Mouse (Mus musculus) embryonic facial prominence, embryonic 14.5 days (tissue): ENCODE data around the gene Gm28308. TPM values are rescaled to one million over a fixed set of nuclear protein-coding genes. Genes with fewer than 3 reads are reported as not detected.

Source experiments
- ATAC-seq: fragments of 200-750 bp; cut with Nextera tagmentation; 2 replicates; pipeline ENCODE4 v1.8.0; 2017; ENCODE audit warnings: low read depth, moderate number of reproducible peaks, moderate TSS enrichment
- DNase-seq: peaks from one replicate; pipeline ENCODE4 v3.0.0-alpha.2; 2015; ENCODE audit warnings: low spot score
- H3K27ac ChIP-seq: fragments of 300-500 bp; sonication (generic); replicated peaks from 2 replicates; pipeline ENCODE4 v1.5.1; 2014; ENCODE audit warnings: low read depth, mild to moderate bottlenecking, low read length, moderate library complexity
- H3K27me3 ChIP-seq: fragments of 300-500 bp; sonication (generic); replicated peaks from 2 replicates; pipeline ENCODE4 v1.6.1; 2014; ENCODE audit warnings: low read length; ENCODE audit not compliant: control insufficient read depth, insufficient read depth
- H3K36me3 ChIP-seq: fragments of 300-500 bp; sonication (generic); 2 replicates; pipeline ENCODE4 v1.6.1; 2014; ENCODE audit warnings: low read length, mixed read lengths; ENCODE audit not compliant: control insufficient read depth, insufficient read depth
- H3K4me1 ChIP-seq: fragments of 300-500 bp; sonication (generic); 2 replicates; pipeline ENCODE4 v1.6.1; 2014; ENCODE audit warnings: antibody characterized with exemption, low read length; ENCODE audit not compliant: control insufficient read depth, insufficient read depth
- H3K4me2 ChIP-seq: fragments of 300-500 bp; sonication (generic); 2 replicates; pipeline ENCODE4 v1.6.1; 2014; ENCODE audit warnings: low read depth, mild to moderate bottlenecking, low read length, moderate library complexity, mixed read lengths
- H3K4me3 ChIP-seq: fragments of 300-500 bp; sonication (generic); 2 replicates; pipeline ENCODE4 v1.5.1; 2014; ENCODE audit warnings: low read depth, mild to moderate bottlenecking, low read length
- H3K9ac ChIP-seq: fragments of 300-500 bp; sonication (generic); 2 replicates; pipeline ENCODE4 v1.6.1; 2014; ENCODE audit warnings: low read depth, mild to moderate bottlenecking, low read length, moderate library complexity, mixed read lengths
- H3K9me3 ChIP-seq: fragments of 300-500 bp; sonication (generic); 2 replicates; pipeline ENCODE4 v1.6.1; 2016; ENCODE audit warnings: low read length; ENCODE audit not compliant: control insufficient read depth
- WGBS: fragments of 180-500 bp; shearing (Covaris S2); extraction: QIAGEN DNeasy Blood & Tissue Kit; methylation state at CpG from one replicate; pipeline ENCODE4 v1.1.7; 2014; 5-methylcytosine and 5-hydroxymethylcytosine counted together
- polyA plus RNA-seq: library from polyadenylated mRNA; unstranded; fragments of >200 nt; fragmentation: Nextera tagmentation; extraction: Ambion mirVana; gene quantifications from 2 replicates; pipeline ENCODE4 v1.2.1, GENCODE M21; 2014

Gm28308 gene
- polyA plus RNA-seq, 1 experiment from 2014 or later = not detected

GRCm38 (mm10) chr6:52152226-52153193 lies 60.6 kb downstream of the Gm28308 start:
- DNase-seq (no peak), ATAC-seq (no peak)
- H3K4me2 ChIP-seq = no peak overlapping the region
- H3K9me3 ChIP-seq = peaks cover 6% of the 10 kb centered on the region; the same call in 1 of the 2 replicates
- WGBS = 12% methylated on average over 16 of the region's 16 CpGs
- H3K4me1 ChIP-seq = no peaks in the 10 kb centered on the region
- no peak overlapping the region for H3K4me3 ChIP-seq
- H3K27ac ChIP-seq = no peak overlapping the region
- no peaks in the 10 kb centered on the region for H3K36me3 ChIP-seq
- H3K27me3 ChIP-seq = peaks cover 94% of the 10 kb centered on the region
- H3K9ac ChIP-seq = no peak overlapping the region

GRCm38 (mm10) chr6:52151571-52151970 lies 61.6 kb downstream of the Gm28308 start:
- Histone ChIP-seq H3K4me2 (no peak overlapping the region), H3K9me3 (peaks cover 6% of the 10 kb centered on the region; the same call in 1 of the 2 replicates), H3K9ac (no peak overlapping the region), H3K27ac (no peak overlapping the region), H3K4me3 (no peak overlapping the region), H3K27me3 (peaks cover 93% of the 10 kb centered on the region), H3K4me1 (no peaks in the 10 kb centered on the region), H3K36me3 (no peaks in the 10 kb centered on the region)
- 12% methylated on average over 4 of the region's 4 CpGs for WGBS
- DNase-seq (no peak), ATAC-seq (no peak)

GRCm38 (mm10) chr6:52150401-52150966 lies 62.7 kb downstream of the Gm28308 start:
- peak; percentile 61 for DNase-seq
- Histone ChIP-seq H3K4me2 (no peak overlapping the region), H3K9ac (no peak overlapping the region), H3K9me3 (peaks cover 6% of the 10 kb centered on the region; the same call in 1 of the 2 replicates), H3K36me3 (no peaks in the 10 kb centered on the region), H3K4me3 (no peak overlapping the region), H3K27me3 (peaks cover 87% of the 10 kb centered on the region), H3K4me1 (no peaks in the 10 kb centered on the region), H3K27ac (no peak overlapping the region)
- 6% methylated on average over 16 of the region's 16 CpGs for WGBS
- ATAC-seq = 0 out of 2 replicates have a peak, but pooled peaks have one; percentile 53

- no peak for ATAC-seq
These were observed 74.0 kb downstream of the Gm28308 start for GRCm38 (mm10) chr6:52139115-52139514.

GRCm38 (mm10) chr6:52138576-52138975 lies 74.6 kb downstream of the Gm28308 start:
- Histone ChIP-seq H3K9ac (no peak overlapping the region), H3K4me1 (no peaks in the 10 kb centered on the region), H3K4me3 (no peak overlapping the region), H3K9me3 (no peaks in the 10 kb centered on the region), H3K27ac (no peak overlapping the region), H3K4me2 (no peak overlapping the region), H3K36me3 (no peaks in the 10 kb centered on the region), H3K27me3 (no peaks in the 10 kb centered on the region)
- no peak for DNase-seq
- WGBS = 62% methylated on average over 10 of the region's 10 CpGs
- ATAC-seq = no peak

More at GRCm38 (mm10) chr6:52139115-52139514, 74.0 kb downstream of the Gm28308 start:
- H3K9me3 ChIP-seq = no peaks in the 10 kb centered on the region
- H3K4me1 ChIP-seq = no peaks in the 10 kb centered on the region
- no peaks in the 10 kb centered on the region for H3K36me3 ChIP-seq
- no peak for DNase-seq
- H3K27me3 ChIP-seq = no peaks in the 10 kb centered on the region
- H3K4me2 ChIP-seq = no peak overlapping the region
- H3K9ac ChIP-seq = no peak overlapping the region
- H3K4me3 ChIP-seq = no peak overlapping the region
- 80% methylated on average over 5 of the region's 5 CpGs for WGBS
- H3K27ac ChIP-seq = no peak overlapping the region

- Histone ChIP-seq H3K27me3 (peaks cover 1% of the 10 kb centered on the region; the same call in 1 of the 2 replicates), H3K9ac (no peak overlapping the region), H3K27ac (no peak overlapping the region), H3K9me3 (no peaks in the 10 kb centered on the region), H3K4me1 (no peaks in the 10 kb centered on the region), H3K36me3 (no peaks in the 10 kb centered on the region), H3K4me3 (no peak overlapping the region), H3K4me2 (no peak overlapping the region)
- ATAC-seq (no peak), DNase-seq (peak; percentile 66)
- 64% methylated on average over 9 of the region's 9 CpGs for WGBS
These were observed 75.2 kb downstream of the Gm28308 start for GRCm38 (mm10) chr6:52137841-52138535.

- DNase-seq (no peak), ATAC-seq (no peak)
- H3K27ac ChIP-seq = no peak overlapping the region
- no peak overlapping the region for H3K9ac ChIP-seq
- 66% methylated on average over 4 of the region's 4 CpGs for WGBS
- no peaks in the 10 kb centered on the region for H3K27me3 ChIP-seq
- no peak overlapping the region for H3K4me2 ChIP-seq
- no peaks in the 10 kb centered on the region for H3K4me1 ChIP-seq
- H3K36me3 ChIP-seq = no peaks in the 10 kb centered on the region
- no peak overlapping the region for H3K4me3 ChIP-seq
- peaks cover 6% of the 10 kb centered on the region; the same call in 1 of the 2 replicates for H3K9me3 ChIP-seq
These were observed 89.5 kb downstream of the Gm28308 start for GRCm38 (mm10) chr6:52123673-52124072.

- no peaks in the 10 kb centered on the region for H3K27me3 ChIP-seq
- H3K27ac ChIP-seq = no peak overlapping the region
- peaks cover 4% of the 10 kb centered on the region; the same call in 1 of the 2 replicates for H3K4me1 ChIP-seq
- H3K4me2 ChIP-seq = no peak overlapping the region
- H3K9ac ChIP-seq = no peak overlapping the region
- no peak overlapping the region for H3K4me3 ChIP-seq
- no peaks in the 10 kb centered on the region for H3K9me3 ChIP-seq
- WGBS = 46% methylated on average over 3 of the region's 3 CpGs
- ATAC-seq (no peak), DNase-seq (no peak)
- H3K36me3 ChIP-seq = no peaks in the 10 kb centered on the region
These were observed 92.0 kb downstream of the Gm28308 start for GRCm38 (mm10) chr6:52121173-52121572.
